Mouse (Mus musculus): ENCODE data around the gene Agtr1a.

The Agtr1a gene

DNA sequence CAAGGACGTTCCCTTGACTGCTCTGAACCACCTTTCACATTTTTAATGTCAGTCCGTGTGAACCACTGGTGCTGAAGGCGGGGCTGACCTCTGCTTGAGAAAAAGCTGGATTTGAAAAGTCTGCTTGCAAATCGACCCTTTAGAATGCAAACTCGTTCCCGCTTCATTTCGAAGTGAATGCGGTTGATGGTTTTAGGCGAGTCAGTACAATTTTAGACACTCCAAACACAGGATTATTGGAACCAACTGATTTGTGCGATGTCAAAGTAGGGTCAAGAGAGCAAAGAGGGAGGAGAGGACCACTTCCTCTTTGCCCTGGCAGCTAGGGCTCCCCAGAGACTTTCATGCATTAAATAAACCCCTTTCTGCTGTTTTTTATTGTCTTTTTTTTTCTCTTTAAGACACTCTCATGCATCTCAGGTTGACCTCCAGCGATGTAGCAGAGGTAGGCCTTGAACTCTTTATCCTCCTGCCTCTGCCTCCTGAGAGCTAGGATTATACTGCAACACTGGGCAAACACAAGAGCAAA, 27.9 kb downstream of the Agtr1a start:
- DNase-seq = no peak

DNA sequence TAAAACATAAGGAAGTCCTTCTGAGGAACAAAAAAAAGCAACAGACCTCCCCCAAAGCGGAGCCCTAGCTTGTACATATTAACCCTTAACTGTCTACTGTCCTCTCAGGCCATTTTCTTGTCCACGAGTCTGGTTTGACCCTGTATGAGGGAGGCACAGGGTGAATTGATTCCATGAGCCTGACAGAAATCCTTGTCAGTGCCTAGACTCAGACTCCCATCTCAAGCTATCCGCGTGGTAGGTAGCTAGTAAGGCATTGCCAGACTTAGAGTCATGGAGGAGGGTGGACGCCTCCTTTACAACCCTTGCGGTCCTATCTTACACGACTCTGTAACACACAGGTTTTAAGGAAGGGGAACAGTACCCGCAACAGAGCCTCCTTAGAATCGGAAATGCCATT, 28.5 kb downstream of the Agtr1a start:
- no peak for DNase-seq

DNA sequence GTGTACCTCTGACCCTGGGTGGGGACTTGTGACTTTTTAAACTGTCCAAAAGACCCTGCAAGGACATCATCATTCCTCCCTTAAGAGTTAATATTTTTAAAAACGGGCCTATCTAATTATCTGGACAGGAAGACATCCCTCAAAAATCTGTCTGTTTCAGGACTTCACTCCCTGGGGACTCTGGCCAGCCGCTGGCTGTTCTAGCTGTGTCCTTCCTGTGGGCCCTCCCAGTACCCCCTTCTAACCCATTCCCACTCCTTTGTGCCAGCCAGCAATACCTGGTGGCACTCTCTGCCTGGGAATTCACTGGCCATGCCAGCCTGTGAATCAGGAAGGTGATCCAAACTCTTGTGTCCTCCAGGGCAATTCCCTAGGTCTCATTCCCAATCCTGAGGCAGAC, 29.1 kb downstream of the Agtr1a start:
- DNase-seq = no peak

DNA sequence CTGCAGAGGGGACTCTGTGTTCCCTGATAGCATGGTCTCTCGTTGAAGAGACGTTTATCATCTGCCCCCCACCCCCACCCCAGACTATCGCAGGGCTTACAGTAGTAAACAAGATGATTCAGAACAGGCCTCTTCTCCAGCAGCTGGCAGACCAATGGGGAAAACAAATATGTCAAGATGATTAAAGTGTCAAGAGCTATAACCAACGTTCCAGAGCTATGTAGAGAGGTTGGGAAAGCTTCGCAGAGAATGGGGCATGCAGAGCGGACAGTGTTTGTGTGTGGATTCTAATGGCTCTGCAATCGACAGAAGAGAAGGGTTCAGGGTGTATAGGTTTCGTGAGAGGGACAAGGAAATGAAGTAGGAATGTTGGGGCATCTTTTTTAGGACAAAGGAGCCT, 31.9 kb downstream of the Agtr1a start:
- DNase-seq = no peak

DNA sequence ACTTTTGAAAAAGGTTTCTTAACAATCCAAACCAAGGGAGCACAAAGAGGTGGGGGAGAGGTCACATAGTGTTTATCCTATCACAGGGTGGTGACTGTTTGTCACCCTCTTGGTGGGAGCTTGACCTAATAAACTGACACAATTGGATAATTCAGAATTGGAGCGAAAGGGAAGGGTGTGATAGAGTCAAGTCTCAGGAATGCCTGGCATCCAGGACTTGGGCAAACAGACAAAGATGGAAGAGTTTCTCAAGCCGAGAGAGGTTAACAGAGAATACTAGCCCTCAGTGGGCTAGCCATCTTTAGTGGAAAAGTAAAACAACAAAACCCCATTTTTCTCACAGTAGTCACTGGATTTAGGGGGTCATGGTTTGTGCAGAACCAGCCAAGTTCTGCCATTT, 32.5 kb downstream of the Agtr1a start:
- DNase-seq = no peak

DNA sequence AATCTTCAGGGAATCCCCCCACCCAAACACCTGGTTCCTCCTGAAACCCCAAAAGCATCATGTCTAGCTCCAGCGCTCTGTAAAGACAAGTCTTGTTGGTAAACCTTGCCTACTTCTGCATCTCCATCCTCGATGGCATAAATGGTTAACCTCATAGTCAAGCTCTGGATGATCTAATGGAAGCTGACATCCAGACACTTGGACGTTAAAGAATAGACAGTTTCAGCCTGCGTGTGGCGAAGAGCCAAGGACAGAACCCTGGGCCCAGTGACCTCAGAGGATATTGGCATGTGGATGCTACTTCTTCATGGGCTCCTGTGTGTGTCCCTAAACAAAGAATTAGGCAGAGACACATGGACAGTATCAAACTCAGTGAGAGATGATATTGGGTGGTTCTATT, 42.6 kb downstream of the Agtr1a start:
- DNase-seq = no peak

DNA sequence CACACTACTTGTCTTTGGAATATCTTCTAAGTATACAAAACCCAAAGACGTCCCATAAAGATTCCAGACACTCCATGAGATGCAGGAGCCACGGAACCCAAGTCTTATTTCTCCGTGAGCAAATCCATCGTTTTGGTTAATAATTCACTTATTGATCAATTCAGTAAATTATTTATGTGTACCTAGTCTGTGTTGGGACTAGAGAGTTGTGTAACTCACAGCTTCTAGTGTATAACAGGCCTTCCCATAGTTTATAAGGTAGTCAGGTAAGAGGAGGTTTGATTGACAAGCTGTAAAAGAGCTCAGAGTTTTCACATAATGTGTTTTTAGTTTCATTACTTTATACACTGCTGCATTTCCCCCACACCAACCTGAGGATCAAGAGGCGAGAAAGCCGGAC, 48.9 kb downstream of the Agtr1a start:
- no peak for DNase-seq

DNA sequence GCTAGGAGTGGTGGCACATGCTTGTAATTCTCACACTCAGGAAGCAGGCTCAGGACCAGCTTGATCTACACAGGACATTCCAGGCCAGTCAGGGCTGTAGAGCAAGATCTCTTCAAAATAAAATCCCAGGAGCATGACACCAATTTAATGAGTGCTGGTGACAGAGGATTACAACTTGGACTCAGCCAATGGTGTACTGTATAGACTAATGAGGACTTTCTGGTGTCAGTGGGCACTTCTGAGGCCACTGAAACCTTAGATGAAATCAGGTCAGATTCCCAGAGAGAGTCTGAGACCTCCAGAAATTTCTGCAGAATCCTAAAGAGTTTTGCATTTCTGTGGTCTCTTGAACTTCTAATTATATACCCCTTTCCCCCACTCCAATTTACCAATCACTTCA, 57.9 kb downstream of the Agtr1a start:
- DNase-seq = no peak

DNA sequence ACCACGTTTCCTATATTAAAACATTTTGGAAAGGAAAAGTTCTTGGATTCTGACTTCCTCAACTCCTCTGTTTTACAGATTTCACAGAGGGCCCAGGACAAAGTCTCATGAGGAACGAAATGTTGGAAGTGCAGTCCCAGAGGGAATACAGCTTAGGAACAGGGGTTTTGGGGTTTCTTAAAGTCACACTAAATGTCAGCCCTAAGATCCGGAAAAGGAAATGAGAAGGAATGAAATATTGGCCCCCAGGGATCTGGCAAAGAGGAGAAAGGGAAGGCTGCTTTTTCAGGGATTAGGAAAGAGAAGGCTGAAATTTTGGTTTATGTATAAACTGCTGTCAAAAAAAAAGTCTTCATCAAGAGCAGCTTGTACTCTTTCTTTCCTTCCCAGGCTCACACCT, 60.2 kb downstream of the Agtr1a start:
- no peak for DNase-seq

DNA sequence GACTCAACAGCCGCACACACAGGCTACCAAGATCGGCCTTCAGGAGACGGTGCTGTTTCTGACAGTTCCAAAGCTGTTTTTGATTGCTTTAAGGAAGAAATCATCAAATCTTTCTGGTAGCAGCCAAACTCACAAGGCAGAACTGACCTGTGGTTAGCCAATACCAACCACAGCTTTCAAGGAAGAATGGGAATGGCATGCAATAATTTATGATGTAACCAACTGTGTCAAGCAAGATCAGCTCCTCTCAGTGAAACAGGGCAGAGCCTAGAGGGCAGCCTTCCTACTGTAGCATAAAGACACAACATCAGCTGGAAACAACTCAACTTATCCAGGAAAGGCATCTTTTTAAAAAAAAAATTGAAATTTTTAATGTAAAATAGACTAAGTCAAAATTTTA, 62.6 kb downstream of the Agtr1a start:
- DNase-seq = no peak

DNA sequence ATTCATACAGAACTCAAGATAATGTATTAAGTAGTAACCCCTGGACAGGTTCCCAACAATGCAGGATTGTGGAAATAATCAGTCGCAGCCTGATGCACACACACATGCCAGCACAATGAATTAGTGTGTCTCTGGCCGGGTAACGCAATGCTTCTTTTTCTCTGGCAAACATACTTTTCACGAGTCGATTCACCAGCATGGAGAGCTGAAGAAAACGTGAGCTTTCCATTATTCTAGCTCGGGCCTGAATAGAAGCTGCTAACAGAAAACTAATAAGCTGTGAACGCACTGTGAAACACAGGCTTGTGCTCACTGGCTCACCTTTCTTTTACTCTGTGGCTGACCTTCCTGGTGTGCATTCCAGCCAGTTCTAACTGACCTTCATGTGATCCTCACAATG, 64.4 kb downstream of the Agtr1a start:
- DNase-seq = no peak

DNA sequence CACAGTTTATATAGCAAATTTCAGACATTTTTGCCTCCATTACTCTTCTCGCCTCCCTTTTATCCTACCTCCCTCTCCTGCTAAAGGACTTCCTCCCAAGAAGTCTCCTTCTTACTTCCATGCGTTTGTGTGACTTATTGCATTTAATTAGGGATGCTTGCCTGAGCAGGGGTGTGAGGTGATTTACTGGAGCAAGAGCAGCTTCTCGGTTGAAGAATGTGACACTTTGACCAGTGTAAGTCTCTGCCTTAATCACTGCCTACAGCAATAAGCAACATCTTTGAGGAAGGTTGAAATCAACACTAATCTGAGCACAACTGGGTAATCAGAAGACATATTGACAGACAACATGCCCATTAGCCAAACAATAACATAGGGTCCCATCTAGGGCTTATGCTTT, 67.6 kb downstream of the Agtr1a start:
- no peak for DNase-seq

DNA sequence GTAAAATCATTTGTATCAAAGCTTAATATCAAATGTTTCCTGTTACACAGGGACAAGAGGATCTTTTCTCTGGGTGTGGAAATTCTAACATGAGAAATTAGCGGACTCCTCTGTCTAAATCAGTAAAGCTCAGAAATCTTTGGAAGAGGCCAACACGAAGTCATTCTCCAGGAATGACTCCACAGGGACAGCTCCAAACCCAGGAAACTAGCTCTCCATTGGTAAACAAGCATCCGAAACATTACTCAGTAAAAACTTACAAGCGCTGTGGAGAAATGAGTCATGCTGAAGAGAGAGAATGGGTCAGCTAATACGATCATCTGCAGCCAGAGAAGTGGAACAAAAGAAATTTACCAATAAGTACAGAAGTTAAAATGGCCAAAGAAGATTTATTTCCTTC, 82.4 kb downstream of the Agtr1a start:
- no peak for DNase-seq

DNA sequence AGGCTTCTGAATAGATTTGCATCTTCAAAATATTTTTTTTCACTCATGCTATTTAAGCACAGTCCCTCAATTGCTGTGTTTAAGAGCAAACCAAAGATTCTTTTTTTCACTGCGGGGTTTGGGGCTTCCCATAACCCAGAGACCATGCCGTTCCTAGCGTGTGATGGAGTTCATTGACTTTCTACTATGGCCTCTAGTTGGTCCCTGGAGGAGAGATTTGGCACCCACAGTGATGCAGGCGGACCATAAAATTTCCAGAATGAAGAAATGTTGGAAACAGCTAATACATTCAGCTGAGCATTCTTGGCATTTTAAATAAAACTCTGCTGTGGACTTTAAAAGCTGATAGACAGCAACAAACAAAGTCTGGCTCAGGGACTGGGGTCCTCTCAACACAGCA, 90.8 kb downstream of the Agtr1a start:
- DNase-seq = no peak

DNA sequence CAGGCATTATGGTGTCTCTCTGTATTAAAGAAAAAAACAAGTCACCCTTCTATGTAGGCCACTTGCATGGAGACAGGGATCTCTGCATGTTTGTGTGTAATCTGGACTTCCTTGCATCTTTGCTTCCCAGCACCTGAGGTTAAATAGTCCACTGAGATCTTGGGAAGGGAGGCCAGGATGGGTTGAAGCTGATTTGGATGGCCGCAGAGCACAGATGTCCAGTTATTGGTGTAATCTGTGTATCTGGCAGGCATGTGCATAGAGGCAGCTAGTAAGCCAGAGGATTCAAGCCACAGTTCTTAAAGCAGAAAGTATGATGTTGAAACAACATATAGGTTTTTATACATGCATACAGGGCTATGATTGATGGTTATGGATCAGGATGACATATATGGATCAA, 91.2 kb downstream of the Agtr1a start:
- no peak for DNase-seq

All from thymus, postnatal 4 days (tissue).